Mouse (Mus musculus): ENCODE measurements at regions not wholly inside any gene's neighbourhood (a gene's known extent, or its start where the extent isn't known, plus 50 kb on each side); places are given as distances from the start of the nearest gene placed in this dataset.

GRCm38 (mm10) chr9:86230673-86231350, 233.9 kb downstream of the Ube2cbp start:
- no peak for DNase-seq

- DNase-seq: no peak
Measured at GRCm38 (mm10) chr9:86231692-86232091, 233.1 kb downstream of the Ube2cbp start.

DNA sequence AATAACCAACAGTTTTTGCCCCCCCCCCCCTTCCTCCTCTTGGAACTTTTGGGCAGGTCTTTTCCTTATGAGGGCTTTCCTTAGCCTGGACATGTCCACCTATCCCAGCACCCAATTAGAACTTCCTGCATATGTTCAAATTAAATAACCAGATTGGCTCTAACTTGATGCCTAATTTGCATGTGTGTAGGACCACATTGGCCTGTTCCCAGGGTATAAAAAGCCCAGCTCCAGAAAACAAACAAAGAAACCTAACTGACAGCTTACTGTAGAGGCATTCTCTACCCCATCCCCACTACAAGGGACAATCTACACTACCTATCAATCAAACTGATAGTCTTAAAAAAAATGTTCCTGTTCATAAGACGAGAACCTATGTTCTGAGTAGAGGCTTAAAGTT, 232.6 kb downstream of the Ube2cbp start:
- DNase-seq: no peak

- no peak for DNase-seq
Measured at GRCm38 (mm10) chr9:86233775-86234174, 231.0 kb downstream of the Ube2cbp start.

GRCm38 (mm10) chr9:86238691-86239090, 226.1 kb downstream of the Ube2cbp start:
- DNase-seq: no peak

- DNase-seq: no peak
Measured at GRCm38 (mm10) chr9:86240287-86240686, 224.5 kb downstream of the Ube2cbp start.

- DNase-seq: no peak
Measured at GRCm38 (mm10) chr9:86240896-86241295, 223.9 kb downstream of the Ube2cbp start.

DNA sequence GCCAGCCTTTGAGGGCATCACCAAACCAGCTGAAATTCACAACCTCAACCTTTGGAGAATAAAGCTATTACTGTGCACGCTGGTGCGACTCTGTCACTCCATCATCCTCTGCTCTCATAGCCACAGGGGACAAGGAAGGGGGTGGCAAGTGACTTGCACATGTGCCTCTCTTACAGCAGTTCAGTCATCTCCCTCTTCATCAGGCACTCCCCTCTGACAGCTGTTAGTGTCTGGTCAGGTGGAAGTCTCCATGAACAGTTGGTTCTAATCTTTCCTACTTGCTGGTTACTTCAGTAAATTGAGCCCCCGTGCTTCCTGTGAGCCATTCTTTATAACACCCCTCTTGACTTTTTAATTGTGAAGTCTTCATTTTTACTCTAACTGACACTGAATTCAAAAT, 214.6 kb downstream of the Ube2cbp start:
- DNase-seq: no peak

DNA sequence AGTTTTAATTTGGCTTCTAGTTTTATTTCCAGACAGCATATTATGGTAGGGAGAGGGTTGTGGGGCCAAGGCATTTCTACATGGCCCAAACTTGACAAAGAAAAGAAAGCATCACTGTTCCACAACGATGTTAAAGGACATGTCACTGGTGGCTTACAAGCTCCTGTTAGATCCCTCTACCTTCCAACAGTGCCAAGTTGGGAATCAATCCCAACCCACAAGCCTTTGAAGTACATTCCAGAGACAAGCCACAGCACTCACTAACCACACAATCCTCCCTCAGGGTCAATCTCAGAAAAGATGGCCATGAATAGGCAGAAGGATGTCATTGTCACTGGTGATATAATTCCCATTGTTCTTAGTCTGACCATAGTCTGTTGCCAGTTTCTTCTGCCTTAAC, 213.4 kb downstream of the Ube2cbp start:
- no peak for DNase-seq

Measured in adrenal gland, postnatal 25 days (tissue).